Mouse (Mus musculus) forebrain, embryonic 16.5 days (tissue): Measurements from ENCODE around the gene Cdh10. TPM values are rescaled to one million over a fixed set of nuclear protein-coding genes. Genes with fewer than 3 reads are reported as not detected.

Experiments
- ATAC-seq: fragments of 200-750 bp; cut with Nextera tagmentation; 2 replicates; pipeline ENCODE4 v1.8.0; 2017; ENCODE audit warnings: mild to moderate bottlenecking, moderate library complexity
- H3K27ac ChIP-seq: fragments of 300-500 bp; sonication (generic); 2 replicates; pipeline ENCODE4 v1.5.1; 2014; ENCODE audit warnings: low read length, control low read depth
- H3K27me3 ChIP-seq: fragments of 300-500 bp; sonication (generic); replicated peaks from 2 replicates; pipeline ENCODE4 v1.6.1; 2014; ENCODE audit warnings: low read length; ENCODE audit not compliant: control insufficient read depth, insufficient read depth
- H3K36me3 ChIP-seq: fragments of 300-500 bp; sonication (generic); 2 replicates; pipeline ENCODE4 v1.6.1; 2014; ENCODE audit not compliant: control insufficient read depth, insufficient read depth
- H3K4me1 ChIP-seq: fragments of 300-500 bp; sonication (generic); replicated peaks from 2 replicates; pipeline ENCODE4 v1.6.1; 2014; ENCODE audit warnings: low read length; ENCODE audit not compliant: control insufficient read depth, insufficient read depth
- H3K4me2 ChIP-seq: fragments of 300-500 bp; sonication (generic); 2 replicates; pipeline ENCODE4 v1.6.1; 2014; ENCODE audit warnings: mild to moderate bottlenecking, low read length, control low read depth
- H3K4me3 ChIP-seq: fragments of 300-500 bp; sonication (generic); replicated peaks from 2 replicates; pipeline ENCODE4 v1.5.1; 2014; ENCODE audit warnings: mild to moderate bottlenecking, low read length, control low read depth
- H3K9ac ChIP-seq: fragments of 300-500 bp; sonication (generic); replicated peaks from 2 replicates; pipeline ENCODE4 v1.6.1; 2014; ENCODE audit warnings: low read depth, low read length, control low read depth
- H3K9me3 ChIP-seq: fragments of 300-500 bp; sonication (generic); 2 replicates; pipeline ENCODE4 v1.6.1; 2016; ENCODE audit warnings: low read length; ENCODE audit not compliant: control insufficient read depth
- WGBS: fragments of 180-500 bp; shearing (Covaris S2); extraction: QIAGEN DNeasy Blood & Tissue Kit; methylation state at CpG from one replicate; pipeline ENCODE4 v1.1.7; 2014; 5-methylcytosine and 5-hydroxymethylcytosine counted together
- polyA plus RNA-seq: library from polyadenylated mRNA; unstranded; fragments of >200 nt; fragmentation: Nextera tagmentation; extraction: Ambion mirVana; gene quantifications from 2 replicates; pipeline ENCODE4 v1.2.1, GENCODE M21; 2015

The Cdh10 gene
- polyA plus RNA-seq, 1 experiment from 2014 or later = 23.7 TPM

GRCm38 (mm10) chr15:18925392-18926117 is 106.8 kb downstream of the Cdh10 start:
- Histone ChIP-seq H3K9me3 (no peaks in the 10 kb centered on the region), H3K36me3 (no peaks in the 10 kb centered on the region), H3K27ac (no peak overlapping the region), H3K27me3 (no peaks in the 10 kb centered on the region), H3K4me3 (no peak overlapping the region), H3K4me2 (no peak overlapping the region), H3K4me1 (0 out of 2 replicates have a peak, but pooled peaks cover 2% of the 10 kb centered on the region), H3K9ac (no peak overlapping the region)
- peak; percentile 83 for ATAC-seq
- WGBS = 67% methylated on average over 1 of the region's 1 CpGs

- no peaks in the 10 kb centered on the region for H3K27me3 ChIP-seq
- H3K9me3 ChIP-seq = no peaks in the 10 kb centered on the region
- H3K36me3 ChIP-seq = no peaks in the 10 kb centered on the region
- no peak overlapping the region for H3K4me2 ChIP-seq
- ATAC-seq = no peak
- H3K4me1 ChIP-seq = 0 out of 2 replicates have a peak, but pooled peaks cover 2% of the 10 kb centered on the region
- 87% methylated on average over 2 of the region's 2 CpGs for WGBS
- H3K9ac ChIP-seq = no peak overlapping the region
- no peak overlapping the region for H3K4me3 ChIP-seq
- no peak overlapping the region for H3K27ac ChIP-seq
These were observed 108.2 kb downstream of the Cdh10 start for GRCm38 (mm10) chr15:18926964-18927363.

GRCm38 (mm10) chr15:18952266-18952665 is 133.5 kb downstream of the Cdh10 start:
- H3K9ac ChIP-seq = no peak overlapping the region
- no peaks in the 10 kb centered on the region for H3K27me3 ChIP-seq
- H3K4me3 ChIP-seq = no peak overlapping the region
- H3K4me1 ChIP-seq = no peaks in the 10 kb centered on the region
- H3K36me3 ChIP-seq = no peaks in the 10 kb centered on the region
- ATAC-seq = no peak
- no peaks in the 10 kb centered on the region for H3K9me3 ChIP-seq
- no peak overlapping the region for H3K27ac ChIP-seq
- H3K4me2 ChIP-seq = no peak overlapping the region
- WGBS = 96% methylated on average over 3 of the region's 3 CpGs

GRCm38 (mm10) chr15:18975041-18975440 is 156.3 kb downstream of the Cdh10 start:
- ATAC-seq = 0 out of 2 replicates have a peak, but pooled peaks have one; percentile 28
- H3K4me3 ChIP-seq = no peak overlapping the region

GRCm38 (mm10) chr15:18984891-18985290 is 166.1 kb downstream of the Cdh10 start:
- H3K9me3 ChIP-seq = no peaks in the 10 kb centered on the region
- no peaks in the 10 kb centered on the region for H3K27me3 ChIP-seq
- 65% methylated on average over 3 of the region's 3 CpGs for WGBS
- H3K4me2 ChIP-seq = no peak overlapping the region
- no peaks in the 10 kb centered on the region for H3K36me3 ChIP-seq
- peak; percentile 31; the same call in 1 of the 2 replicates for ATAC-seq
- no peak overlapping the region for H3K27ac ChIP-seq
- no peak overlapping the region for H3K4me3 ChIP-seq
- 0 out of 2 replicates have a peak, but pooled peaks cover 2% of the 10 kb centered on the region for H3K4me1 ChIP-seq
- no peak overlapping the region for H3K9ac ChIP-seq

More at GRCm38 (mm10) chr15:18975041-18975440, 156.3 kb downstream of the Cdh10 start:
- 55% methylated on average over 5 of the region's 5 CpGs for WGBS
- H3K36me3 ChIP-seq = no peaks in the 10 kb centered on the region
- H3K27ac ChIP-seq = no peak overlapping the region
- 0 out of 2 replicates have a peak, but pooled peaks cover 3% of the 10 kb centered on the region for H3K4me1 ChIP-seq
- H3K9me3 ChIP-seq = no peaks in the 10 kb centered on the region
- H3K9ac ChIP-seq = no peak overlapping the region
- H3K4me2 ChIP-seq = no peak overlapping the region
- no peaks in the 10 kb centered on the region for H3K27me3 ChIP-seq

GRCm38 (mm10) chr15:18987671-18988070 is 168.9 kb downstream of the Cdh10 start:
- peak; percentile 50; the same call in 1 of the 2 replicates for ATAC-seq
- H3K9ac ChIP-seq = no peak overlapping the region
- H3K27me3 ChIP-seq = no peaks in the 10 kb centered on the region
- 0 out of 2 replicates have a peak, but pooled peaks cover 2% of the 10 kb centered on the region for H3K4me1 ChIP-seq
- 70% methylated on average over 1 of the region's 1 CpGs for WGBS
- H3K36me3 ChIP-seq = no peaks in the 10 kb centered on the region
- no peak overlapping the region for H3K27ac ChIP-seq
- H3K4me3 ChIP-seq = no peak overlapping the region
- H3K9me3 ChIP-seq = no peaks in the 10 kb centered on the region
- H3K4me2 ChIP-seq = no peak overlapping the region

GRCm38 (mm10) chr15:18993512-18993911 is 174.8 kb downstream of the Cdh10 start:
- no peak for ATAC-seq
- Histone ChIP-seq H3K27me3 (no peaks in the 10 kb centered on the region), H3K9ac (no peak overlapping the region), H3K36me3 (no peaks in the 10 kb centered on the region), H3K9me3 (no peaks in the 10 kb centered on the region), H3K4me3 (no peak overlapping the region), H3K27ac (no peak overlapping the region), H3K4me2 (no peak overlapping the region), H3K4me1 (no peaks in the 10 kb centered on the region)

- 67% methylated on average over 4 of the region's 4 CpGs for WGBS
- Histone ChIP-seq H3K27me3 (no peaks in the 10 kb centered on the region), H3K9ac (no peak overlapping the region), H3K4me3 (no peak overlapping the region), H3K36me3 (no peaks in the 10 kb centered on the region), H3K4me1 (no peaks in the 10 kb centered on the region), H3K9me3 (no peaks in the 10 kb centered on the region), H3K27ac (no peak overlapping the region), H3K4me2 (no peak overlapping the region)
- ATAC-seq = no peak
These were observed 175.5 kb downstream of the Cdh10 start for GRCm38 (mm10) chr15:18994294-18994693.

GRCm38 (mm10) chr15:19010829-19011228 is 192.1 kb downstream of the Cdh10 start:
- no peak overlapping the region for H3K4me3 ChIP-seq
- no peak for ATAC-seq
- no peaks in the 10 kb centered on the region for H3K27me3 ChIP-seq
- H3K4me2 ChIP-seq = no peak overlapping the region
- no peaks in the 10 kb centered on the region for H3K9me3 ChIP-seq
- WGBS = 76% methylated on average over 10 of the region's 10 CpGs
- H3K9ac ChIP-seq = no peak overlapping the region
- H3K27ac ChIP-seq = no peak overlapping the region
- H3K4me1 ChIP-seq = no peaks in the 10 kb centered on the region
- peaks cover 6% of the 10 kb centered on the region for H3K36me3 ChIP-seq
